Mouse (Mus musculus) olfactory bulb, adult 2 months (tissue): ENCODE measurements around the gene 3110082I17Rik.

Experiments used
- CTCF ChIP-seq: fragments of 200-500 bp; IDR thresholded peaks from 2 replicates; pipeline ENCODE4 v1.5.1; 2012; ENCODE audit warnings: low read depth, mild to moderate bottlenecking, low read length, moderate library complexity; ENCODE audit not compliant: insufficient read depth
- POLR2A ChIP-seq: fragments of 200-500 bp; IDR thresholded peaks from 2 replicates; pipeline ENCODE4 v1.6.1; 2012; ENCODE audit warnings: mild to moderate bottlenecking, low read depth, low read length, moderate library complexity; ENCODE audit not compliant: insufficient read depth

- TF ChIP-seq CTCF (no peak), POLR2A (no peak)
These were observed 53.0 kb downstream of the 3110082I17Rik start for GRCm38 (mm10) chr5:139407121-139407885.
